Mouse (Mus musculus) embryo, embryonic 11.5 days (tissue): ENCODE measurements around the gene Surf2.

Source experiments
- DNase-seq: peaks from one replicate; pipeline ENCODE4 v3.0.0-alpha.2; 2012; ENCODE audit warnings: low read depth, low spot score

The Surf2 gene

GRCm38 (mm10) chr2:26957488-26957859 lies 41.3 kb downstream of the Surf2 start:
- no peak for DNase-seq

- DNase-seq: no peak
These were observed 44.6 kb downstream of the Surf2 start for GRCm38 (mm10) chr2:26960756-26961155.

- peak; percentile 91 for DNase-seq
These were observed 48.0 kb downstream of the Surf2 start, which contains the start of gene Rexo4 for GRCm38 (mm10) chr2:26963923-26964723. Rexo4 (minus strand) TSS chr2:26964386.

- DNase-seq: no peak
These were observed 48.7 kb downstream of the Surf2 start for GRCm38 (mm10) chr2:26964724-26965370.

- no peak for DNase-seq
These were observed 51.1 kb downstream of the Surf2 start for GRCm38 (mm10) chr2:26967262-26967661.
